Mouse (Mus musculus) embryonic stem cell, embryonic (primary cell): ENCODE data around the gene Hepacam2.
"Not testable (repeated sequence)": the region's sequence is repeated elsewhere in the genome, so short reads cannot be mapped to it uniquely, and the experiment has no call there.

ENCODE experiments used
- CTCF ChIA-PET, 4 experiments: fragments of 300-600 bp in 2 of 4; fragments of 350-600 bp in 2 of 4; sonication (Branson Sonifier 250); formaldehyde crosslinking; loops; one replicate each; lab custom pipeline; 2022; ENCODE audit warnings: inconsistent platforms in 2 of 4; lab: Charles Lee
- POLR2A ChIA-PET, 4 experiments: fragments of 300-600 bp in 2 of 4; fragments of 350-600 bp in 2 of 4; sonication (Branson Sonifier 250); formaldehyde crosslinking; loops; one replicate each; lab custom pipeline; 2022; ENCODE audit warnings: antibody characterized with exemption in 4 of 4, inconsistent platforms in 1 of 4; lab: Charles Lee

Gene Hepacam2

GRCm38 (mm10) chr6:3498162-3498848 is at the start of gene Hepacam2, which contains the start of gene Vps50:
Hepacam2 (minus strand) TSS chr6:3498298.
Vps50 (plus strand) TSS chr6:3498382.
- ChIA-PET CTCF (interaction anchor here in 1 of 4 experiments (2.6 kb wide), 1 partner anchor 14 kb away, joined by 11 read pairs; no protein-coding TSS in a partner anchor), POLR2A (interaction anchor here in 2 of 4 experiments (0.6 to 1.6 kb wide), 11 partner anchors 9 to 966 kb away, joined by 3 to 14 read pairs (median 3); no protein-coding TSS in a partner anchor)

- ChIA-PET CTCF (no interaction called here), POLR2A (interaction anchor here in 2 of 4 experiments (1.2 to 1.3 kb wide), 2 partner anchors 11 to 13 kb away, joined by 3 to 5 read pairs; no protein-coding TSS in a partner anchor)
Measured at GRCm38 (mm10) chr6:3544970-3545369, 46.9 kb upstream of the Hepacam2 start.

DNA sequence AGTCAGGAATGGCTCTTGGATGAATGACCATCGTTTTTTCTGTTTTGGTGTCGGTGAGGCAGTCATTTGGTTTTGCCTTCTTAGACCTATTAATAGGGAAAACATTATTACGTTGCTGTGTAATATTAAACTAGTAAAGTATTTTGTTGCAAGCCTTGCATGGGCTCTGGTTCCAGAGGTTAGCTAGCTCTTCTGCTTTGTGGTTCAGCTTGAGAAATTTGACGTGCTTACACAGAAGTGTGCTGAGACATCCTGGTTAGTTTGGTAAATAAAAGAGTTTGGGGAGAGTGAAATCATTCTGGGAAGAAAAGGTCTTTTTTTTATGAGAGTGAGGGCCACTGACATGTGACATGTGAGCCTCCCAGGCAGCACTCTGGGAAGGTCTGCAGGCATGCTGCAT is 45.8 kb upstream of the Hepacam2 start:
- ChIA-PET CTCF (no interaction called here), POLR2A (interaction anchor here in 1 of 4 experiments (1.3 kb wide), 1 partner anchor 12 kb away, joined by 5 read pairs; no protein-coding TSS in a partner anchor)

DNA sequence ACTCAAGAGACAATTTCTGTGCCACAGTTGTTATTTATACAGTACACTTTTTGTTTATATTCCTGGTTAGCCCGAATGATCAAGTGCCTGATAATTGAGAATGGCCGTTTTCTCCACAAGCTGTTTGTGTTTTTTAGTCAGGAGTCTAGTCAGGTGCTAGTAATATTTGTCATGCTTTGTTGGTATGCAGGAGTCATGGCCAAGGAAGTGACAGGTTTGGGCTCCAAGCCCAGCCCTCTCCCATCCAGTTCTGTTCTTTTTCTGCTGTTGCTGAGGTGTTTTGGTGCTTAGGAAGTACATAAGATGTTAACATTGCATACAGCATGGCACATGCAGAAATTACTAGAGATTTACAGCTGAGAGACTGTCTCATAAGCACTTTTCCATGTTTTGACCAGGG is 41.4 kb upstream of the Hepacam2 start:
- CTCF ChIA-PET = no interaction called here
- POLR2A ChIA-PET = no interaction called here

- ChIA-PET POLR2A (interaction anchor here in 1 of 4 experiments (1.0 to 1.8 kb wide), 3 partner anchors 10 to 35 kb away, joined by 3 to 9 read pairs (median 4); no protein-coding TSS in a partner anchor), CTCF (no interaction called here)
Measured at GRCm38 (mm10) chr6:3536048-3536447, 38.0 kb upstream of the Hepacam2 start.

DNA sequence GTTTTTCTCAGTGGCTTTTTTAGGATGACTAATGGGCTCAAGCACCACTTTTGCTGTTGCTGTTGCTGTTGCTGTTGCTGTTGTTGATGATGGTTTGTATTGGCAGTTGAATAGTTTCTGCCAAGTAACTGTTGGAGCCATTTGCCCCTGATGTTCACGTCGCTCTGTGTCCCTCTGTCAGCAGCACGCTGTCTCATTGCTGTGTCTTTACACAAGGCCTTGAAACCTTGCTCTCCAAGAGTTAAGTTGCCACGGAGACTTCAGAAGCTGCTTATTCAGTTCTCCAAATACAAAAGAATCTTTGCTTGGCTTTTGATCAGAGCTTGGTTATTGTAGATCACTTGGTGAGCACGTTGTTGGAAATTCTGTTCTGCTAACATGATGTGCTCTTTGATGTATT is 33.3 kb upstream of the Hepacam2 start:
- CTCF ChIA-PET = no interaction called here
- POLR2A ChIA-PET = interaction anchor here in 1 of 4 experiments (1.1 to 2.0 kb wide), 3 partner anchors 13 to 16 kb away, joined by 3 to 5 read pairs (median 3); no protein-coding TSS in a partner anchor

DNA sequence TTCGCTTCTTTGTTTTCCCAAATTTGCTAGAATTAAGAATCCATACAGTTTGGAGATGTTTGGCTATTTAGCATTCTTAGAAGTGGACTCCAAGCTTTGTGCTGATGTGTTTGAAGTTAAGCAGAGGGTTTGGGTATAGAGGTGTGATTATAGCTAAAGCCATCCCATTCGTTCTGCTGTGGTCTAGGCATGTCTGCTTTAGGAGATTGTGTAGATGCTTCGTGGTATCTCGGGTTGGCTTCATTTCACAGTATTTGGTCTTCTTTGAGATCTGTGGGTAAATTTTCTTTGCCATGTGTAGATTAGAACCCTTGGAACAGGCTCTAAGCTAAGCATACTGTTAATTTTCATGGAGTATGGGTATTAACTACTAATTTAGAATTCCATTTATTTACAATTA is 30.1 kb upstream of the Hepacam2 start:
- POLR2A ChIA-PET = interaction anchor here in 1 of 4 experiments (1.2 kb wide), 1 partner anchor 11 kb away, joined by 3 read pairs; no protein-coding TSS in a partner anchor
- CTCF ChIA-PET = no interaction called here

DNA sequence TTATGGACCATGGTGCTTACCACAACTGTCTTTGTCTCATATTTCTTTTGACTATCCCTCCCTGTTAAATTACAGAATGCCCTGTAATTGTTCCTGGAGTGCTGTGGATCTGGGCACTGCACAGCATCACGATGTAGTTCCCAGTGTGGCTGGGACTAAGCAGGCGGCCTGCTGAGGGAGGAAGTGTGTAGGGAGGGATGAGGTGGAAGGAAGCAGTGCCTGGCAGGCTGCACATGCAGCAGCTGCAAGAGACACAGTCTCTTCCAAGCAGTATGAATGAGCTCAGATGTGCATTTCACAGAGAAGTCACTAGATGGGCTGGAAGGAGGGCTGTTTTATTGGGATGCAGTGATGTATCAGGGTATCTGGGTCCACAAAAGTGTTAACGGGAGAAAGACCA is 14.5 kb upstream of the Hepacam2 start:
- POLR2A ChIA-PET = interaction anchor here in 1 of 4 experiments (1.4 kb wide), 1 partner anchor 14 kb away, joined by 3 read pairs; no protein-coding TSS in a partner anchor
- CTCF ChIA-PET = no interaction called here

DNA sequence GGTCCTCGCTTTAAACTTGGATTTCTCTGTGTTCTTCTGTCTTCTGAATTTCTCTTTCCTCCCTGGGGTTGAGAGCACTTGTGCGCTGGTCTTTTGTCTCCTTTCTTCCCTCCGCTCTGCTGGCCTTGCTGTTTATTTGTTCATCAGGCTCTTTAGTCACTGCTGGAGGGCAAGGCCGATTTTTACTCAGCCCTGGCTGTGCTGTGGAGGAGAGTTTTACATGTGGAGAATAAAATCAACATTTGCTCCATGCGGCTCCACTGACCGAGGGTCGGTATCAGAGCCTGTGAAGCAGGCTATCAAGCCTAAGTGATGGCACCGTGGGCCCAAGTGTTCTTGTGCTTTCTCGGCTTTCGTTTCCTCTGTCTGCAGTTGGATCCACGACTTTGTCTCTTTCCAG is 13.5 kb upstream of the Hepacam2 start:
- ChIA-PET CTCF (no interaction called here), POLR2A (interaction anchor here in 1 of 4 experiments (1.1 kb wide), 1 partner anchor 13 kb away, joined by 3 read pairs; no protein-coding TSS in a partner anchor)

GRCm38 (mm10) chr6:3511116-3511515 is 13.0 kb upstream of the Hepacam2 start:
- POLR2A ChIA-PET = interaction anchor here in 1 of 4 experiments (1.1 kb wide), 1 partner anchor 12 kb away, joined by 3 read pairs; no protein-coding TSS in a partner anchor
- CTCF ChIA-PET = no interaction called here

DNA sequence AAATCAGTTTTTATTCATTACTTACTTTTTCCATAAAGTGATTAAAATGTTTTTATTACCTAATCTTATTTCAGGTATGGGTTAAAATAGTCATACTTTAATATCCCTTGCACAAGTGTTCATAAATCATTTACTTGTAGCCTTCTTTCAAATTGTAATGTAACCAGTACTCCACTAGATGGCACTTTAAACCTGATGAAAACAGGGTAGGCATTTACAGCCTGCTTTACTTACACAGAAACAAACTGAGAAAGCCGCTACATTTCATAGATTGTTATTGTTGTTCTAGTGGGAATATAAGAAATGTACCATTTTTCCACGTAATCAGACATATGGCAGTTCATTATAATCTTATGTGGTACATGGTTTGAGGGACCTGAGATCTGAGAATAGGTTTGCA is 11.7 kb upstream of the Hepacam2 start:
- ChIA-PET CTCF (no interaction called here), POLR2A (no interaction called here)

- POLR2A ChIA-PET = interaction anchor here in 2 of 4 experiments (0.9 to 2.1 kb wide), 3 partner anchors 9 to 10 kb away, joined by 3 to 6 read pairs (median 4); partner anchors contain the start of genes Hepacam2 (in 2 of the 2) and Vps50 (in 2 of the 2)
- CTCF ChIA-PET = not testable (repeated sequence)
Measured at GRCm38 (mm10) chr6:3508151-3508550, 10.1 kb upstream of the Hepacam2 start.

GRCm38 (mm10) chr6:3507078-3507477 is 9.0 kb upstream of the Hepacam2 start:
- CTCF ChIA-PET = interaction anchor here in 1 of 4 experiments (0.5 kb wide), 1 partner anchor 13 kb away, joined by 4 read pairs; no protein-coding TSS in a partner anchor
- POLR2A ChIA-PET = interaction anchor here in 1 of 4 experiments (2.1 kb wide), 1 partner anchor 9 kb away, joined by 6 read pairs; the partner anchor contains the start of genes Hepacam2 and Vps50

GRCm38 (mm10) chr6:3505289-3505688 is 7.2 kb upstream of the Hepacam2 start:
- ChIA-PET POLR2A (interaction anchor here in 2 of 4 experiments (0.7 to 1.3 kb wide), 5 partner anchors 9 to 955 kb away, joined by 3 to 5 read pairs (median 4); no protein-coding TSS in a partner anchor), CTCF (no interaction called here)

GRCm38 (mm10) chr6:3500286-3500685 is 2.2 kb upstream of the Hepacam2 start:
- ChIA-PET CTCF (no interaction called here), POLR2A (no interaction called here)

DNA sequence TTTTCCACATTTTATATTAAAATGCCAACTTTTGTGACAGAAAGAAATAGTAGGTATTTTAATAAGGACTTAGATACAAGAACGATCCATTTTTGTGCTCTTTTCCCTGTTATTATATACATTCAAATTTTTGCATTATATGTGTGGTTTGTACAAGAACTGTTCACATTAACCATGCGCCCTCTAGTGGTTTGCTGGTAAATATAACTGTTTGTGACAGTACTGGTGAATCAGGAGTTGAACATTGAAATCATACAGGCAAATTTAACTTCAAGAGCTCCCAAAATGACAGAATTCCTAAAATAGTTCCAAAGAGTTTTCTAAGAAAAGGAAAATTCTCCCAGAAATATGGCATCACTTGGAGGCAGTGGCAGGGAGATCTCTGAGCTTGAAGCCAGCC is 1.9 kb downstream of the Hepacam2 start:
- POLR2A ChIA-PET = interaction anchor here in 2 of 4 experiments (0.7 to 0.9 kb wide), 3 partner anchors 9 to 528 kb away, joined by 3 read pairs; no protein-coding TSS in a partner anchor
- CTCF ChIA-PET = interaction anchor here in 2 of 4 experiments (0.6 to 2.6 kb wide), 4 partner anchors 12 to 771 kb away, joined by 3 to 11 read pairs (median 3); no protein-coding TSS in a partner anchor

DNA sequence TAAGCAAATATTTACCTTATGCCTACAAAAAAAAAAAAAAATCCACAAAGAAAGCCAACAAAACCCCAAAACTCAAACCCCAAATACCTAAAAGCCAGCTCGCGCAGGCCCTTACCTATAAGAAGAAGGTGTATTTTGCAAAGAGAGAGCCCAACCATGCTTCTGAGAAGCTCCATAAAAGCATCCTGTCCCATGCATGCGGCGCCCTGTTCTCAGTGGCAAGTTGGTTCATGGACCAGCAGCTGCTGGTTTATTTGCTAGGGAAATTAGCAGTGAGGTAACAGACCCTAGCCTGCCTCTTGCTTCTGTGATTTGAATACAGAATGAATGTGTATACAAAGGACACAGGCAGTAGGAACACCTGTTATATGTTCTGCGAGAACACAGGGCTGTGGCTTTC is 3.8 kb downstream of the Hepacam2 start:
- ChIA-PET CTCF (interaction anchor here in 2 of 4 experiments (0.7 kb wide), 2 partner anchors 13 to 996 kb away, joined by 3 to 4 read pairs; no protein-coding TSS in a partner anchor), POLR2A (interaction anchor here in 1 of 4 experiments (0.7 kb wide), 1 partner anchor 1682 kb away, joined by 4 read pairs; no protein-coding TSS in a partner anchor)

GRCm38 (mm10) chr6:3487355-3487754 is 10.7 kb downstream of the Hepacam2 start:
- CTCF ChIA-PET = no interaction called here
- POLR2A ChIA-PET = interaction anchor here in 1 of 4 experiments (0.6 kb wide), 1 partner anchor 13 kb away, joined by 3 read pairs; no protein-coding TSS in a partner anchor

GRCm38 (mm10) chr6:3485133-3485532 is 13.0 kb downstream of the Hepacam2 start:
- POLR2A ChIA-PET = no interaction called here

More at GRCm38 (mm10) chr6:3485133-3485532, 13.0 kb downstream of the Hepacam2 start:
- CTCF ChIA-PET = no interaction called here
